Mouse (Mus musculus): ENCODE measurements at regions not wholly inside any gene's neighbourhood (a gene's known extent, or its start where the extent isn't known, plus 50 kb on each side); places are given as distances from the start of the nearest gene placed in this dataset.

DNA sequence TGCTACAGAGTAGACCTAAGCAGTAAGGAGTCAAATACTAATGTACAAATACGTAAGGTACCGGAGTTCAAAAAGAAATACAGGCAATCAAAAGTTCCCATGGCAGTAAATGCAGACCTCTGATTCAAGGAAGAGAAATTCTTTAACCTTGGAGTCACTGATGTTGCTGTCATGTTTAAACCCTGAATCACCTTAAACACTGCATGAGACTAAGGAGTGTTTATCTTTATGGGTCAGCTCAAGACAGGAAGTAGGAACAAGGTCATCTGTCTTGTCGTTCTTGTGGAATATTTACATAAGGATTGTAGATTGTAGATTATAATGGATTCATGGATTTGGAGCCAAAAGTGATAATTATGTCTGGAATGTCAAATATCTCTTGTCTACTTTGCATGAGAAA lies 1708.7 kb upstream of the Slc10a2 start:
- H3K27me3 ChIP-seq = no peaks in the 10 kb centered on the region
- H3K36me3 ChIP-seq = no peaks in the 10 kb centered on the region
- no peaks in the 10 kb centered on the region for H3K4me1 ChIP-seq
- ATAC-seq (ENCODE audit: low FRiP score) = no peak
- WGBS = 77% methylated on average over 3 of the region's 3 CpGs
- H3K4me3 ChIP-seq = no peak overlapping the region
- H3K4me2 ChIP-seq (replicated peaks) = no peak overlapping the region
- no peak overlapping the region for H3K9ac ChIP-seq
- H3K9me3 ChIP-seq (replicated peaks) = no peaks in the 10 kb centered on the region
- no peak overlapping the region for H3K27ac ChIP-seq

DNA sequence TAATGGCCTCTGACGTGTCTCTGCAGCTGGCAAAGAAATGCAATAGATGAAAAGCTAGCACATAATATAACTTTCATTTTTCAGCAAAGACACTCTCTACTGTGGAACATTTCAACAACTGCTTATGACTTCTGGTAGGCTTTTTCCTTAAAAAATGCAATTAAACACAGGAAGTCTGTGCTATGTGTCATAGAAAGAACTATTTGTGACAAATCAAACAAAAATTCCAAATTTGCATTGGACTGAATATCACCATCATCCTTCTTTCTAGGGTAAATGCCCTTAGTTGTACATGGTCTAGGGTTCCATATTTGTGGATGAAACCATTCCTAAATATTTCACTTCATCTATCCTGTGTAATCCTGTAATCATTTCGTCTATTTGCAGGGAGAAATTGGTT lies 1702.0 kb upstream of the Slc10a2 start:
- H3K36me3 ChIP-seq = no peaks in the 10 kb centered on the region
- no peak overlapping the region for H3K4me2 ChIP-seq (replicated peaks)
- no peak for ATAC-seq (ENCODE audit: low FRiP score)
- no peaks in the 10 kb centered on the region for H3K9me3 ChIP-seq (replicated peaks)
- WGBS = 59% methylated on average over 2 of the region's 2 CpGs
- H3K9ac ChIP-seq = no peak overlapping the region
- H3K27ac ChIP-seq = no peak overlapping the region
- H3K27me3 ChIP-seq = no peaks in the 10 kb centered on the region
- H3K4me3 ChIP-seq = no peak overlapping the region
- H3K4me1 ChIP-seq = no peaks in the 10 kb centered on the region

- H3K36me3 ChIP-seq = no peaks in the 10 kb centered on the region
- no peak for ATAC-seq (ENCODE audit: low FRiP score)
- H3K27ac ChIP-seq = no peak overlapping the region
- H3K4me3 ChIP-seq = no peak overlapping the region
- H3K9me3 ChIP-seq (replicated peaks) = no peaks in the 10 kb centered on the region
- WGBS = 73% methylated on average over 1 of the region's 1 CpGs
- H3K9ac ChIP-seq = no peak overlapping the region
- no peaks in the 10 kb centered on the region for H3K27me3 ChIP-seq
- H3K4me2 ChIP-seq (replicated peaks) = no peak overlapping the region
- no peaks in the 10 kb centered on the region for H3K4me1 ChIP-seq
Measured at GRCm38 (mm10) chr8:6803199-6803598, 1698.0 kb upstream of the Slc10a2 start.

DNA sequence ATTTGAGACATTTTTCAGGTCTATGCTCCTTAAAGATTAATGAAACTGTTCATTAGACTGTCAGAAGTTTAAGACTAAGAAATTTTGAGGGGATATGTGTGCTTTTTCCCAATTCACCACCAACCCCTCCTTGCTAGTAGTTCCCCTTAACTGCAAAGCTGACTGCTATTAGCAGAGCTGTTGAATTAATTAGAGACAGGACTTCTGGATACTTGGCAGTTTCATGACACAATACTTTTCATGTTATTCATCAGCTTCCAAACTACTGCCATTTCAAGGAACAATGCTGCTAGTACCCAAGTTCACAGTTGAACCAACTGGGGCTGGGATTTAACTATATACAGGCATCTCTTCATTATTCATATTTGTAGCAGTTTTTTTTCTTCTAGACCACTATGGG lies 1695.9 kb upstream of the Slc10a2 start:
- Histone ChIP-seq H3K4me3 (no peak overlapping the region), H3K4me2 (replicated peaks) (no peak overlapping the region), H3K36me3 (no peaks in the 10 kb centered on the region), H3K9ac (no peak overlapping the region), H3K4me1 (no peaks in the 10 kb centered on the region), H3K9me3 (replicated peaks) (no peaks in the 10 kb centered on the region), H3K27me3 (no peaks in the 10 kb centered on the region), H3K27ac (no peak overlapping the region)
- ATAC-seq (ENCODE audit: low FRiP score) = no peak

DNA sequence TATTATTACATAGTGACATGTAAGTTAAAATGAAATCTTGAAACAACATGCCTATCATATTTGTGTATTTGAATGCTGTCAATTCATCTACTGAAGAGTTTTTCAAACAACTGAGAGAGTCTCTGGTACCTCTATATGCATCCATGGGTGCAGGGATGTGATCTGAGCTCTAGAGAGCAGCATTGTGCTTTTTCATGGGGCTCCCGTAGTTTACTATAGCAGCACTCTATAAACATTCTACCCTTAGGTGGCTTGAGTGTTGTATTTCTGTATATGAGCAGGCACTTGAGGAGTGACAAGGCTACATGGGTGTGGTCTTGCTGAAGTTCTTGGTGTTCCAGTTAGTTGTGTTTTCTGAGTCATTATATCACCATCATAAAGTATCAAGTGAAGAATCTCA lies 1683.9 kb upstream of the Slc10a2 start:
- Histone ChIP-seq H3K27ac (no peak overlapping the region), H3K36me3 (no peaks in the 10 kb centered on the region), H3K27me3 (no peaks in the 10 kb centered on the region), H3K4me1 (no peaks in the 10 kb centered on the region), H3K9ac (no peak overlapping the region), H3K4me2 (replicated peaks) (no peak overlapping the region), H3K9me3 (replicated peaks) (no peaks in the 10 kb centered on the region), H3K4me3 (no peak overlapping the region)
- no peak for ATAC-seq (ENCODE audit: low FRiP score)
- 81% methylated on average over 1 of the region's 1 CpGs for WGBS

DNA sequence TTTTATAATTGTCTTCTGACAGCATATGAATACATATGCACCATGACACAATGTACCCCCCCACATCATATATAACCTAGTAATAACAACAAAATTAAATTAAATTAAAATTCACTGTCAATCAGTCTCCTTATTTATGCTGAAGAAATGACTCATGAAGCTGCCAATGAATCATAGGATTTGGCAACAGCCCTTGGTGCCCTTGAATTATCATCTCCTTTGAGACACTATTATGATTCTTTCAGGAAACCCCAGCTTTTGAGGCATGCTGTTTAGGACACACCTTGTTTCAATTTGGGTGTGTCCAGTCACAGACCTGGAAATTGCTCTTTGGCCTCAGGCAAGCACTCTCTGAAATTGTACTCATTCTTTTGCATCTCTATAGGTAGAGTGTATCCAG lies 1675.8 kb upstream of the Slc10a2 start:
- Histone ChIP-seq H3K27ac (no peak overlapping the region), H3K27me3 (no peaks in the 10 kb centered on the region), H3K4me3 (no peak overlapping the region), H3K36me3 (no peaks in the 10 kb centered on the region), H3K4me2 (replicated peaks) (no peak overlapping the region), H3K9me3 (replicated peaks) (no peaks in the 10 kb centered on the region), H3K9ac (no peak overlapping the region), H3K4me1 (no peaks in the 10 kb centered on the region)
- no peak for ATAC-seq (ENCODE audit: low FRiP score)

DNA sequence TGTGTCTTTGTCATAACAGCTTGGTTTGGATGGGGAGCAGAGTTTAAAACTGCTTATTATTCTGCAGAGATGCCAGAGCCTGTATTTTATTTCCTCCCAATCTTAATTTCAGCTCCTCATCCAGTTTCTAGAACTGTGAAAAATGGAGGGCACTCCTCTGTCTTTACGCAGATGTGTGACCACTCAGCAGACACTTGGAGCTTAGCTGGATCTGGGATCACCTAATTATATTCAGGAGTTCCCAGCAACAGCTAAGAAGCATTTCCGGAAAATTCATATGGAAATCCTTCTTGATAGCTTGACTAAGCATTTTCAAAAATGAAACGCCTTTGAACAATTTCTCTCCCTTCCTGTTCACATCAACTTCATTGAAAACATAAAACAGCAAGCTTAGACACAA lies 1670.0 kb upstream of the Slc10a2 start:
- H3K36me3 ChIP-seq = no peaks in the 10 kb centered on the region
- H3K27ac ChIP-seq = no peak overlapping the region
- H3K9me3 ChIP-seq (replicated peaks) = no peaks in the 10 kb centered on the region
- H3K4me3 ChIP-seq = no peak overlapping the region
- WGBS = 87% methylated on average over 3 of the region's 3 CpGs
- H3K27me3 ChIP-seq = no peaks in the 10 kb centered on the region
- no peak for ATAC-seq (ENCODE audit: low FRiP score)
- no peak overlapping the region for H3K4me2 ChIP-seq (replicated peaks)
- no peak overlapping the region for H3K9ac ChIP-seq
- no peaks in the 10 kb centered on the region for H3K4me1 ChIP-seq

DNA sequence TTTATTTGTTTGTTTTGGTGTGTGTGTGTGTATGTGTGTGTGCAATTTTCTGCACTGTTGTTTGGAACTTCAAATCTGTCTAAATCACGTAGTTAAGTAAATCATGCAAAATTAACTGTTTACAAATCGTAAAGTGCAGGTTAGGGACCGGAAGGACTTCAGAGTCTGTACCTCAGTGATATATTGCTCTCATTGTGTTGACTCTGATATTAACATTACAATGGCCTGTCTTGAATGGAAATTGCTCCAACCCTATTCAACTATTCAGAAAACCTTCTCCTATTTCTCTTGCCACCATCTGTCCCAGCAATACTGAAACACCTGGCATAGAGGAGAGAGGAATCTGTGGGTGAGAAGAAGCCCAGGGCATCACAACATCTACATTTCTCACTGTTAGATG lies 1624.4 kb upstream of the Slc10a2 start:
- Histone ChIP-seq H3K36me3 (no peaks in the 10 kb centered on the region), H3K4me3 (no peak overlapping the region), H3K27me3 (no peaks in the 10 kb centered on the region), H3K4me2 (replicated peaks) (no peak overlapping the region), H3K9me3 (replicated peaks) (no peaks in the 10 kb centered on the region), H3K4me1 (peaks cover 2% of the 10 kb centered on the region; the same call in 1 of the 2 replicates), H3K9ac (no peak overlapping the region), H3K27ac (no peak overlapping the region)
- ATAC-seq (ENCODE audit: low FRiP score) = 0 out of 2 replicates have a peak, but pooled peaks have one; percentile 26
- WGBS = 38% methylated on average over 3 of the region's 3 CpGs

- no peaks in the 10 kb centered on the region for H3K27me3 ChIP-seq
- H3K4me3 ChIP-seq = no peak overlapping the region
- H3K4me1 ChIP-seq = no peaks in the 10 kb centered on the region
- WGBS = 70% methylated on average over 3 of the region's 3 CpGs
- H3K36me3 ChIP-seq = no peaks in the 10 kb centered on the region
- ATAC-seq (ENCODE audit: low FRiP score) = no peak
- no peak overlapping the region for H3K27ac ChIP-seq
- no peak overlapping the region for H3K9ac ChIP-seq
- no peaks in the 10 kb centered on the region for H3K9me3 ChIP-seq (replicated peaks)
- no peak overlapping the region for H3K4me2 ChIP-seq (replicated peaks)
Measured at GRCm38 (mm10) chr8:6708886-6709449, 1603.8 kb upstream of the Slc10a2 start.

GRCm38 (mm10) chr8:6688595-6688994 lies 1583.4 kb upstream of the Slc10a2 start:
- H3K4me2 ChIP-seq (replicated peaks) = no peak overlapping the region
- ATAC-seq (ENCODE audit: low FRiP score) = no peak
- H3K27me3 ChIP-seq = no peaks in the 10 kb centered on the region
- no peaks in the 10 kb centered on the region for H3K9me3 ChIP-seq (replicated peaks)
- 90% methylated on average over 4 of the region's 4 CpGs for WGBS
- H3K27ac ChIP-seq = no peak overlapping the region
- no peaks in the 10 kb centered on the region for H3K4me1 ChIP-seq
- H3K36me3 ChIP-seq = no peaks in the 10 kb centered on the region
- H3K4me3 ChIP-seq = no peak overlapping the region
- H3K9ac ChIP-seq = no peak overlapping the region

DNA sequence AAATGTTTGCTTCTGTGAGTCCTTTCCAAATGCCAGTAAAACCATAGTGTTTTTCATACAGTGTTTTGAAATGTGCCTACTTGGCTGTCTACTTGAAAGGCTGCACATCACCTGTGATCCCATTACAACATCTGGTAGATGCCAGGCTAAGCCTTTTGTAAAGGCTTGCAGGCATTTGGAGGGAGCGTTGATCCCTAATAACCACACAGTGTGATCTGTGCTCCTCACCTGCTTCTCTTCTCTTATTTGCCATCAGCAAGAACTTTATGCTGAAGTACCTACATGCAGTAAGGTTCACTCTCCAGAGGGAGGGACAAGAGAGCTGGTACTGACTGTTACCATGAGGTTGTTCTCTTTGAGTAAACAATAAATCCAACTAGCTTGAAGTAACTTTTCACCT lies 1553.7 kb upstream of the Slc10a2 start:
- Histone ChIP-seq H3K4me1 (no peaks in the 10 kb centered on the region), H3K4me3 (no peak overlapping the region), H3K4me2 (replicated peaks) (no peak overlapping the region), H3K27me3 (no peaks in the 10 kb centered on the region), H3K9me3 (replicated peaks) (no peaks in the 10 kb centered on the region), H3K27ac (no peak overlapping the region), H3K36me3 (no peaks in the 10 kb centered on the region), H3K9ac (no peak overlapping the region)
- ATAC-seq (ENCODE audit: low FRiP score) = no peak
- WGBS = 85% methylated on average over 1 of the region's 1 CpGs

DNA sequence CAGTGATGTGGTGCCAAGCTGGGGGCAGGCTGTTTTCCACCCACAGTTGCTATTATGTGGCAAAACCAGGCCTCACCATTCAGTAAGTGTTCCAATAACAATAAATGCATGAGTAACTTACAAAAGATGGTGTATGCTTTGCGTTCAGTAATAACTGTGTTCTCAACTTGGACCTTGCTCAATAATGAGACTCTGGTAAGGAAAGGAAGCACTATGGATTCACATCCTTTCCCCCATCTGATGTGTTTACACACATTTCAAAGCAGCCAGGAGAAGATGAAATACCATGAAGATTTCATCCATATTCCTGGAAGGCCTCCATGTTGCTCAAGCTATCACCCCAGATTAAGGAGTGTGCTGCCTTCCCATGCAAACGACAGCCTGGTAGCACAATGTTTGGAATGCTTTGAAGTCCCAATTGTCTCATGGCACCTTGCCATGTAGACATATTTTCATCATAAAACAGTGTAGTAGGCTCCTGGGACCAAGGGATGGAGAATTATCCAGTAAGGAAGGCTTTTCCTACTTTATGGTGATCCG lies 1552.4 kb upstream of the Slc10a2 start:
- no peak overlapping the region for H3K4me2 ChIP-seq (replicated peaks)
- H3K4me3 ChIP-seq = no peak overlapping the region
- H3K27ac ChIP-seq = no peak overlapping the region
- H3K4me1 ChIP-seq = no peaks in the 10 kb centered on the region
- no peak overlapping the region for H3K9ac ChIP-seq
- no peak for ATAC-seq (ENCODE audit: low FRiP score)
- WGBS = 76% methylated on average over 3 of the region's 3 CpGs
- no peaks in the 10 kb centered on the region for H3K9me3 ChIP-seq (replicated peaks)
- no peaks in the 10 kb centered on the region for H3K27me3 ChIP-seq
- H3K36me3 ChIP-seq = no peaks in the 10 kb centered on the region

- H3K4me3 ChIP-seq = no peak overlapping the region
- no peak for ATAC-seq (ENCODE audit: low FRiP score)
Measured at GRCm38 (mm10) chr8:6652180-6652579, 1547.0 kb upstream of the Slc10a2 start.

More at GRCm38 (mm10) chr8:6652180-6652579, 1547.0 kb upstream of the Slc10a2 start:
- H3K27me3 ChIP-seq = no peaks in the 10 kb centered on the region
- H3K36me3 ChIP-seq = no peaks in the 10 kb centered on the region
- no peak overlapping the region for H3K9ac ChIP-seq
- H3K4me1 ChIP-seq = no peaks in the 10 kb centered on the region
- H3K4me2 ChIP-seq (replicated peaks) = no peak overlapping the region
- H3K9me3 ChIP-seq (replicated peaks) = no peaks in the 10 kb centered on the region
- H3K27ac ChIP-seq = no peak overlapping the region

Measured in hindbrain, embryonic 12.5 days (tissue).